Mouse (Mus musculus): ENCODE results near the gene Dctn3. TPM values are rescaled to one million over a fixed set of nuclear protein-coding genes. Genes with fewer than 3 reads are reported as not detected.

Dctn3 gene
- polyA plus RNA-seq (2012; rRNA removed): 34.3 and 35.2 TPM in 2 replicates

GRCm38 (mm10) chr4:41722918-41723351, at the start of gene Dctn3:
Dctn3 (minus strand) TSS chr4:41723170.

GRCm38 (mm10) chr4:41755338-41756305, 32.7 kb upstream of the Dctn3 start, which contains the start of gene Sigmar1:
Sigmar1 (minus strand) TSS chr4:41756157.

GRCm38 (mm10) chr4:41754797-41755337, 31.9 kb upstream of the Dctn3 start, which contains the start of gene Galt:
Galt (plus strand) TSS chr4:41755228.

GRCm38 (mm10) chr4:41731052-41731765, 8.2 kb upstream of the Dctn3 start, which contains the start of gene Arid3c:
Arid3c (minus strand) TSS chr4:41731142.

GRCm38 (mm10) chr4:41713197-41714067, 9.5 kb downstream of the Dctn3 start, which contains the start of gene Rpp25l:
Rpp25l (minus strand) TSS chr4:41713534.

GRCm38 (mm10) chr4:41699783-41700182, 23.2 kb downstream of the Dctn3 start, which contains the start of gene Il11ra1:
Il11ra1 (plus strand) TSS chr4:41699989.

GRCm38 (mm10) chr4:41696930-41697841, 25.8 kb downstream of the Dctn3 start, which contains the start of gene Cntfr:
Cntfr (minus strand) TSS chr4:41697089.

Other genes starting within 250 kb of the Dctn3 start
- gene AI464131, start 220.1 kb downstream of the Dctn3 start, polyA plus RNA-seq (2012; rRNA removed): 2.4 and 2.8 TPM in 2 replicates
- 0.02 and 0.03 TPM in 2 replicates for gene 1110017D15Rik, start 205.8 kb downstream of the Dctn3 start, polyA plus RNA-seq (2012; rRNA removed)
- gene Fam219a, start 153.6 kb downstream of the Dctn3 start, polyA plus RNA-seq (2012; rRNA removed): 2.5 and 2.7 TPM in 2 replicates
- gene Dnaic1, start 153.4 kb downstream of the Dctn3 start, polyA plus RNA-seq (2012; rRNA removed): 3.5 and 3.7 TPM in 2 replicates
- 5.7 and 5.8 TPM in 2 replicates for gene Enho, start 82.8 kb downstream of the Dctn3 start, polyA plus RNA-seq (2012; rRNA removed)
- 0.30 and 0.56 TPM in 2 replicates for gene Cntfr, start 26.1 kb downstream of the Dctn3 start, polyA plus RNA-seq (2012; rRNA removed)
- gene Il11ra1, start 23.2 kb downstream of the Dctn3 start, polyA plus RNA-seq (2012; rRNA removed): 23.0 and 25.1 TPM in 2 replicates
- gene Rpp25l, start 9.6 kb downstream of the Dctn3 start, polyA plus RNA-seq (2012; rRNA removed): 20.0 and 24.3 TPM in 2 replicates
- 0.03 TPM in 1 of 2 replicates, not detected in the other for gene Arid3c, start 8.0 kb upstream of the Dctn3 start, polyA plus RNA-seq (2012; rRNA removed)
- 79.5 and 86.9 TPM in 2 replicates for gene Galt, start 32.1 kb upstream of the Dctn3 start, polyA plus RNA-seq (2012; rRNA removed)
- gene Sigmar1, start 33.0 kb upstream of the Dctn3 start, polyA plus RNA-seq (2012; rRNA removed): 78.6 and 102 TPM in 2 replicates
- 13.5 and 15.0 TPM in 2 replicates for gene Ccl27a, start 51.1 kb upstream of the Dctn3 start, polyA plus RNA-seq (2012; rRNA removed)
- gene Gm21541, start 180.4 kb upstream of the Dctn3 start, polyA plus RNA-seq (2012; rRNA removed): not detected in 2 replicates
- 0.24 and 0.64 TPM in 2 replicates for gene Gm20878, start 218.4 kb upstream of the Dctn3 start, polyA plus RNA-seq (2012; rRNA removed)
- 0.01 and 0.02 TPM in 2 replicates for gene Fam205a4, start 242.9 kb upstream of the Dctn3 start, polyA plus RNA-seq (2012; rRNA removed)